Comparison of ENCODE assay signal across 15 mouse cellular contexts in the genomic region with DNA sequence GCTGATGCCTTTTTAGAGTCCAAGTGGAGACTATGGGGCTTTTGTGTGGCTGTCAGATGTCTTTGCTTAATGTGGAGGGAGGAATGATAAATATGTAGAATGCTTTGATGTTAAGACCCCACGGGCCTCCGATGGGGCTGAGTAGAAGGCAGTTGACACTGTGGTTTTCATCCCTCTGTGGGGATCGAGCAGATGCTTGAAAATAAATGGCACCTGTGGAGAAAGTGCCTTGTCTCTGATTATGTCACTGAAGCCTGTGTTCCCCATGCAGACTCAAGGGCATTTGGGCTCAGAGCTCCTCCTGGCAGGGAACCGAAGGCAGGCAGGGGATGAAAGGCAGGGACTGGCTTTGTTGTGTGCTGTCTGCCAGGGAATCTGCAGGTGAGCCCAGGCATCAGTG.
"Had no signal": no experiment of that assay in that cellular context is flagged by ENCODE, and none has a peak within 500 bp of the region (broad histone marks: within the 10 kb centered on the region; RNA-seq: fewer than 3 reads in every experiment).

No protein-coding gene starts in this region.

- H3K27ac ChIP-seq: limb, embryonic 13.5 days; liver, embryonic 15.5 days; midbrain, embryonic 12.5 days; neural tube, embryonic 13.5 days had no signal

- H3K4me1 ChIP-seq: limb, embryonic 13.5 days; liver, embryonic 15.5 days had no signal

- H3K9ac ChIP-seq: limb, embryonic 13.5 days; liver, embryonic 15.5 days; midbrain, embryonic 12.5 days; neural tube, embryonic 13.5 days had no signal

- ATAC-seq: lung, postnatal 0 days had no signal

- H3K4me2 ChIP-seq: limb, embryonic 13.5 days; liver, embryonic 11.5 days; liver, embryonic 15.5 days; midbrain, embryonic 12.5 days; neural tube, embryonic 13.5 days had no signal

- DNase-seq: kidney, postnatal 10 days; left cerebral cortex, postnatal 4 days; lung, adult 2 months; lung, postnatal 36 days; retina, postnatal 1 day; right cerebral cortex, postnatal 4 days; spleen, adult 18-20 months; thymus, adult 2 months; thymus, postnatal 25 days had no signal

- H3K9me3 ChIP-seq: limb, embryonic 13.5 days; liver, embryonic 15.5 days; midbrain, embryonic 12.5 days; neural tube, embryonic 13.5 days had no signal

- H3K4me3 ChIP-seq: limb, embryonic 13.5 days; liver, embryonic 15.5 days; midbrain, embryonic 12.5 days; neural tube, embryonic 13.5 days had no signal

- H3K36me3 ChIP-seq: limb, embryonic 13.5 days; liver, embryonic 15.5 days; midbrain, embryonic 12.5 days; neural tube, embryonic 13.5 days had no signal

- H3K27me3 ChIP-seq: liver, embryonic 15.5 days had no signal
